Mouse (Mus musculus) liver, embryonic 14.5 days (tissue): ENCODE measurements around the gene Msl2. TPM values are rescaled to one million over a fixed set of nuclear protein-coding genes. Genes with fewer than 3 reads are reported as not detected.

Source experiments
- ATAC-seq: fragments of 200-750 bp; cut with Nextera tagmentation; 2 replicates; pipeline ENCODE4 v1.8.0; 2017; ENCODE audit warnings: moderate number of reproducible peaks, mild to moderate bottlenecking, moderate library complexity; ENCODE audit not compliant: insufficient read depth
- DNase-seq, 3 experiments: peaks; one replicate each; pipeline ENCODE4 v3.0.0-alpha.2; 2012 to 2013; ENCODE audit warnings: low read depth in 3 of 3, low spot score in 3 of 3
- H3K27ac ChIP-seq: fragments of 300-500 bp; sonication (generic); 2 replicates; pipeline ENCODE4 v1.5.1; 2014; ENCODE audit warnings: moderate library complexity, mild to moderate bottlenecking, control low read depth, inconsistent platforms
- H3K27me3 ChIP-seq: fragments of 300-500 bp; sonication (generic); 2 replicates; pipeline ENCODE4 v1.6.1; 2014; ENCODE audit warnings: mild to moderate bottlenecking, low read length, moderate library complexity; ENCODE audit not compliant: control insufficient read depth, insufficient read depth
- H3K36me3 ChIP-seq: fragments of 300-500 bp; sonication (generic); replicated peaks from 2 replicates; pipeline ENCODE4 v1.6.1; 2014; ENCODE audit warnings: low read depth; ENCODE audit not compliant: control insufficient read depth, insufficient read depth
- H3K4me1 ChIP-seq, 2 experiments: fragments of 200-500 bp in 1 of 2; fragments of 300-500 bp in 1 of 2; sonication (generic) in 1 of 2; replicated peaks; 2 replicates each; pipeline ENCODE4 v1.6.1; 2012 to 2014; ENCODE audit warnings: antibody characterized with exemption in 1 of 2, inconsistent platforms in 1 of 2, low read length in 1 of 2; ENCODE audit not compliant: control insufficient read depth in 2 of 2, insufficient read depth in 2 of 2
- H3K4me2 ChIP-seq: fragments of 300-500 bp; sonication (generic); 2 replicates; pipeline ENCODE4 v1.6.1; 2014; ENCODE audit warnings: low read depth, mild to moderate bottlenecking, control low read depth, moderate library complexity
- H3K4me3 ChIP-seq, 2 experiments: fragments of 200-500 bp in 1 of 2; fragments of 300-500 bp in 1 of 2; sonication (generic) in 1 of 2; 2 replicates each; pipeline ENCODE4 v1.5.1; 2012 to 2014; ENCODE audit warnings: low read depth in 2 of 2, low read length in 2 of 2, mild to moderate bottlenecking in 2 of 2, control low read depth in 1 of 2, inconsistent platforms in 1 of 2, moderate library complexity in 1 of 2; ENCODE audit not compliant: insufficient read depth in 1 of 2
- H3K9ac ChIP-seq: fragments of 300-500 bp; sonication (generic); replicated peaks from 2 replicates; pipeline ENCODE4 v1.6.1; 2014; ENCODE audit warnings: mild to moderate bottlenecking, control low read depth, moderate library complexity
- H3K9me3 ChIP-seq: fragments of 300-500 bp; sonication (generic); 2 replicates; pipeline ENCODE4 v1.6.1; 2016; ENCODE audit warnings: low read length, mixed read lengths; ENCODE audit not compliant: control insufficient read depth
- CTCF ChIP-seq: IDR thresholded peaks from 2 replicates; pipeline ENCODE4 v1.5.1; 2016; ENCODE audit warnings: antibody characterized with exemption, low read depth, control low read depth
- EP300 ChIP-seq: IDR thresholded peaks from 2 replicates; pipeline ENCODE4 v1.6.1; 2016; ENCODE audit warnings: antibody characterized with exemption, low read depth
- WGBS: fragments of 180-500 bp; shearing (Covaris S2); extraction: QIAGEN DNeasy Blood & Tissue Kit; methylation state at CpG from one replicate; pipeline ENCODE4 v1.1.7; 2014; ENCODE audit not compliant: insufficient replicate concordance; 5-methylcytosine and 5-hydroxymethylcytosine counted together
- polyA plus RNA-seq, 2 experiments: library from polyadenylated mRNA; depleted of rRNA in 1 of 2; stranded (reverse) in 1 of 2; unstranded in 1 of 2; fragments of >200 nt; fragmentation: Nextera tagmentation in 1 of 2; extraction: Ambion mirVana in 1 of 2; gene quantifications; 2 replicates each; pipeline versions ENCODE4 v1.2.1 to v1.2.3; 2012 to 2014

The Msl2 gene
- polyA plus RNA-seq, 2 experiments, result 2.3 to 9.4 TPM

- DNase-seq, result no peak
- Histone ChIP-seq H3K27ac (no peak overlapping the region), H3K36me3 (no peaks in the 10 kb centered on the region), H3K27me3 (no peaks in the 10 kb centered on the region), H3K9me3 (no peaks in the 10 kb centered on the region), H3K4me3 (no peak overlapping the region), H3K9ac (no peak overlapping the region), H3K4me2 (no peak overlapping the region), H3K4me1 (no peaks in the 10 kb centered on the region)
- TF ChIP-seq CTCF (no peak), EP300 (no peak)
- 78% methylated on average over 3 of the region's 3 CpGs for WGBS
- ATAC-seq, result no peak
Observed at GRCm38 (mm10) chr9:101052007-101052406, 21.9 kb upstream of the Msl2 start.

GRCm38 (mm10) chr9:101052691-101053090 is 21.2 kb upstream of the Msl2 start:
- no peaks in the 10 kb centered on the region for H3K4me1 ChIP-seq
- WGBS, result 54% methylated on average over 6 of the region's 6 CpGs
- no peak for ATAC-seq
- no peak overlapping the region for H3K9ac ChIP-seq
- H3K4me3 ChIP-seq, result no peak overlapping the region
- H3K27ac ChIP-seq, result no peak overlapping the region
- H3K27me3 ChIP-seq, result no peaks in the 10 kb centered on the region
- H3K4me2 ChIP-seq, result no peak overlapping the region
- TF ChIP-seq CTCF (no peak), EP300 (no peak)
- DNase-seq, result no peak
- H3K9me3 ChIP-seq, result no peaks in the 10 kb centered on the region
- H3K36me3 ChIP-seq, result no peaks in the 10 kb centered on the region

- DNase-seq (no peak), ATAC-seq (no peak)
- H3K27me3 ChIP-seq, result no peaks in the 10 kb centered on the region
- TF ChIP-seq CTCF (no peak), EP300 (no peak)
- no peak overlapping the region for H3K27ac ChIP-seq
- no peaks in the 10 kb centered on the region for H3K36me3 ChIP-seq
- no peaks in the 10 kb centered on the region for H3K4me1 ChIP-seq
- no peak overlapping the region for H3K4me3 ChIP-seq
- no peaks in the 10 kb centered on the region for H3K9me3 ChIP-seq
- H3K9ac ChIP-seq, result no peak overlapping the region
- 65% methylated on average over 14 of the region's 14 CpGs for WGBS
- H3K4me2 ChIP-seq, result no peak overlapping the region
Observed at GRCm38 (mm10) chr9:101053279-101053678, 20.6 kb upstream of the Msl2 start.

GRCm38 (mm10) chr9:101057156-101057555 is 16.7 kb upstream of the Msl2 start:
- TF ChIP-seq CTCF (no peak), EP300 (no peak)

GRCm38 (mm10) chr9:101061035-101061434 is 12.9 kb upstream of the Msl2 start:
- no peak overlapping the region for H3K9ac ChIP-seq
- H3K27me3 ChIP-seq, result no peaks in the 10 kb centered on the region
- no peak overlapping the region for H3K27ac ChIP-seq
- H3K9me3 ChIP-seq, result no peaks in the 10 kb centered on the region
- H3K4me2 ChIP-seq, result no peak overlapping the region
- ATAC-seq (no peak), DNase-seq (no peak)
- no peaks in the 10 kb centered on the region for H3K4me1 ChIP-seq
- no peaks in the 10 kb centered on the region for H3K36me3 ChIP-seq
- TF ChIP-seq CTCF (no peak), EP300 (no peak)
- H3K4me3 ChIP-seq, result no peak overlapping the region
- 44% methylated on average over 11 of the region's 11 CpGs for WGBS

More at GRCm38 (mm10) chr9:101057156-101057555, 16.7 kb upstream of the Msl2 start:
- H3K36me3 ChIP-seq, result no peaks in the 10 kb centered on the region
- no peaks in the 10 kb centered on the region for H3K4me1 ChIP-seq
- no peak overlapping the region for H3K9ac ChIP-seq
- DNase-seq, result no peak
- no peaks in the 10 kb centered on the region for H3K9me3 ChIP-seq
- no peak overlapping the region for H3K27ac ChIP-seq
- 84% methylated on average over 4 of the region's 4 CpGs for WGBS
- no peak overlapping the region for H3K4me3 ChIP-seq
- no peak overlapping the region for H3K4me2 ChIP-seq
- ATAC-seq, result no peak
- H3K27me3 ChIP-seq, result no peaks in the 10 kb centered on the region
